Mouse (Mus musculus) midbrain, postnatal 0 days (tissue): ENCODE data around the gene Gdpd5. TPM values are rescaled to one million over a fixed set of nuclear protein-coding genes. Genes with fewer than 3 reads are reported as not detected.

Source experiments
- ATAC-seq: fragments of 200-750 bp; cut with Nextera tagmentation; 2 replicates; pipeline ENCODE4 v1.8.0; 2017; ENCODE audit warnings: moderate number of reproducible peaks, mild to moderate bottlenecking, moderate TSS enrichment, moderate library complexity; ENCODE audit not compliant: low FRiP score
- DNase-seq: peaks from one replicate; pipeline ENCODE4 v3.0.0-alpha.2; 2015; ENCODE audit warnings: low spot score
- H3K27ac ChIP-seq: fragments of 300-500 bp; sonication (generic); 2 replicates; pipeline ENCODE4 v1.5.1; 2014; ENCODE audit warnings: low read depth, mild to moderate bottlenecking, low read length, mixed read lengths
- H3K27me3 ChIP-seq: fragments of 300-500 bp; sonication (generic); 2 replicates; pipeline ENCODE4 v1.6.1; 2014; ENCODE audit warnings: low read length, control low read depth, mixed read lengths; ENCODE audit not compliant: insufficient read depth
- H3K36me3 ChIP-seq: fragments of 300-500 bp; sonication (generic); 2 replicates; pipeline ENCODE4 v1.6.1; 2014; ENCODE audit warnings: low read length, control low read depth, mixed read lengths; ENCODE audit not compliant: insufficient read depth
- H3K4me1 ChIP-seq: fragments of 300-500 bp; sonication (generic); 2 replicates; pipeline ENCODE4 v1.6.1; 2014; ENCODE audit warnings: mild to moderate bottlenecking, control low read depth, antibody characterized with exemption, low read length, mixed read lengths; ENCODE audit not compliant: insufficient read depth
- H3K4me2 ChIP-seq: fragments of 300-500 bp; sonication (generic); 2 replicates; pipeline ENCODE4 v1.6.1; 2014; ENCODE audit warnings: low read depth, mild to moderate bottlenecking, low read length, mixed read lengths; ENCODE audit not compliant: poor library complexity, severe bottlenecking
- H3K4me3 ChIP-seq: fragments of 300-500 bp; sonication (generic); 2 replicates; pipeline ENCODE4 v1.5.1; 2014; ENCODE audit warnings: low read depth, mild to moderate bottlenecking, low read length, moderate library complexity
- H3K9ac ChIP-seq: fragments of 300-500 bp; sonication (generic); replicated peaks from 2 replicates; pipeline ENCODE4 v1.6.1; 2014; ENCODE audit warnings: mild to moderate bottlenecking, low read length, moderate library complexity, mixed read lengths; ENCODE audit not compliant: poor library complexity, severe bottlenecking
- H3K9me3 ChIP-seq: fragments of 300-500 bp; sonication (generic); 2 replicates; pipeline ENCODE4 v1.6.1; 2016; ENCODE audit warnings: low read length, control low read depth
- CTCF ChIP-seq: IDR thresholded peaks from 2 replicates; pipeline ENCODE4 v1.5.1; 2016; ENCODE audit warnings: antibody characterized with exemption, mild to moderate bottlenecking
- WGBS: fragments of 180-500 bp; shearing (Covaris S2); extraction: QIAGEN DNeasy Blood & Tissue Kit; methylation state at CpG from one replicate; pipeline ENCODE4 v1.1.7; 2014; 5-methylcytosine and 5-hydroxymethylcytosine counted together
- polyA plus RNA-seq: library from polyadenylated mRNA; unstranded; fragments of >200 nt; fragmentation: Nextera tagmentation; extraction: Ambion mirVana; gene quantifications from 2 replicates; pipeline ENCODE4 v1.2.1, GENCODE M21; 2015
- total RNA-seq: library from RNA; depleted of rRNA; stranded (reverse); fragments of >200 nt; gene quantifications from 2 replicates; pipeline ENCODE4 v1.2.3, GENCODE M21; 2014

Gdpd5 gene
- total and polyA plus RNA-seq, 2 experiments from 2014 or later = 25.9 to 44.6 TPM

- ATAC-seq = no peak
- peak; percentile 51 for TF ChIP-seq CTCF
Measured at GRCm38 (mm10) chr7:99445833-99446232, 64.6 kb downstream of the Gdpd5 start.

GRCm38 (mm10) chr7:99447323-99447722 lies 66.1 kb downstream of the Gdpd5 start:
- H3K4me1 ChIP-seq = no peaks in the 10 kb centered on the region
- H3K36me3 ChIP-seq = no peaks in the 10 kb centered on the region
- no peak overlapping the region for H3K4me2 ChIP-seq
- no peak overlapping the region for H3K4me3 ChIP-seq
- no peaks in the 10 kb centered on the region for H3K27me3 ChIP-seq
- H3K9ac ChIP-seq = no peak overlapping the region
- ATAC-seq (no peak), DNase-seq (no peak)
- no peak overlapping the region for H3K27ac ChIP-seq
- no peak for TF ChIP-seq CTCF
- no peaks in the 10 kb centered on the region for H3K9me3 ChIP-seq
- WGBS = 46% methylated on average over 5 of the region's 5 CpGs

More at GRCm38 (mm10) chr7:99445833-99446232, 64.6 kb downstream of the Gdpd5 start:
- H3K9ac ChIP-seq = no peak overlapping the region
- peaks cover 7% of the 10 kb centered on the region; the same call in 1 of the 2 replicates for H3K36me3 ChIP-seq
- no peaks in the 10 kb centered on the region for H3K4me1 ChIP-seq
- DNase-seq = no peak
- H3K4me3 ChIP-seq = no peak overlapping the region
- no peaks in the 10 kb centered on the region for H3K27me3 ChIP-seq
- no peaks in the 10 kb centered on the region for H3K9me3 ChIP-seq
- WGBS = 80% methylated on average over 2 of the region's 2 CpGs
- H3K27ac ChIP-seq = no peak overlapping the region
- no peak overlapping the region for H3K4me2 ChIP-seq

GRCm38 (mm10) chr7:99448619-99449018 lies 67.4 kb downstream of the Gdpd5 start:
- DNase-seq = no peak
- Histone ChIP-seq H3K4me1 (no peaks in the 10 kb centered on the region), H3K9ac (no peak overlapping the region), H3K27me3 (no peaks in the 10 kb centered on the region), H3K27ac (0 out of 2 replicates have a peak overlapping the region, but pooled peaks have one; percentile 3), H3K36me3 (no peaks in the 10 kb centered on the region), H3K9me3 (no peaks in the 10 kb centered on the region), H3K4me2 (no peak overlapping the region), H3K4me3 (no peak overlapping the region)
- no peak for ATAC-seq
- 68% methylated on average over 5 of the region's 5 CpGs for WGBS
- TF ChIP-seq CTCF = no peak

- Histone ChIP-seq H3K4me1 (no peaks in the 10 kb centered on the region), H3K4me2 (no peak overlapping the region), H3K9ac (no peak overlapping the region), H3K27ac (0 out of 2 replicates have a peak overlapping the region, but pooled peaks have one; percentile 3), H3K9me3 (no peaks in the 10 kb centered on the region), H3K4me3 (no peak overlapping the region), H3K27me3 (no peaks in the 10 kb centered on the region), H3K36me3 (no peaks in the 10 kb centered on the region)
- 57% methylated on average over 8 of the region's 8 CpGs for WGBS
- ATAC-seq = no peak
- no peak for DNase-seq
- TF ChIP-seq CTCF = no peak
Measured at GRCm38 (mm10) chr7:99449063-99449462, 67.8 kb downstream of the Gdpd5 start.

GRCm38 (mm10) chr7:99449751-99450150 lies 68.5 kb downstream of the Gdpd5 start:
- TF ChIP-seq CTCF = no peak
- Histone ChIP-seq H3K4me3 (no peak overlapping the region), H3K36me3 (no peaks in the 10 kb centered on the region), H3K27me3 (no peaks in the 10 kb centered on the region), H3K27ac (no peak overlapping the region), H3K4me2 (no peak overlapping the region), H3K9ac (no peak overlapping the region), H3K4me1 (no peaks in the 10 kb centered on the region), H3K9me3 (no peaks in the 10 kb centered on the region)
- DNase-seq (peak; percentile 50), ATAC-seq (no peak)
- 27% methylated on average over 3 of the region's 3 CpGs for WGBS

GRCm38 (mm10) chr7:99450703-99451102 lies 69.5 kb downstream of the Gdpd5 start:
- Histone ChIP-seq H3K4me3 (no peak overlapping the region), H3K36me3 (no peaks in the 10 kb centered on the region), H3K9ac (no peak overlapping the region), H3K9me3 (no peaks in the 10 kb centered on the region), H3K27ac (no peak overlapping the region), H3K27me3 (no peaks in the 10 kb centered on the region), H3K4me2 (no peak overlapping the region), H3K4me1 (no peaks in the 10 kb centered on the region)
- ATAC-seq = peak; percentile 29
- TF ChIP-seq CTCF = peak; percentile 98
- DNase-seq = peak; percentile 89
- WGBS = 2% methylated on average over 3 of the region's 3 CpGs
